In genomic region chr6:140826522-140826921, GRCm38 (mm10) we compare ENCODE assay signal across 35 mouse cellular contexts.
"Had no signal": no experiment of that assay in that cellular context is flagged by ENCODE, and none has a peak within 500 bp of the region (broad histone marks: within the 10 kb centered on the region; RNA-seq: fewer than 3 reads in every experiment).

No protein-coding gene starts in this region.

- ATAC-seq: hindbrain, embryonic 16.5 days; hindbrain, postnatal 0 days; inflammation-experienced regulatory T-cells, adult 6 months; intestine, embryonic 15.5 days; intestine, embryonic 16.5 days; intestine, postnatal 0 days had no signal

- H3K9me3 ChIP-seq: heart, embryonic 10.5 days; heart, embryonic 13.5 days; heart, embryonic 15.5 days; hindbrain, embryonic 10.5 days; hindbrain, embryonic 12.5 days; hindbrain, embryonic 13.5 days; hindbrain, embryonic 15.5 days; intestine, embryonic 15.5 days; kidney, embryonic 15.5 days had no signal

- DNase-seq: heart, postnatal 10 days; heart, postnatal 14 days; heart, postnatal 36 days; heart, postnatal 4 days; kidney, adult 11 months; kidney, adult 18-20 months; kidney, adult 2 months; kidney, adult 8-10 months; kidney, adult 9 months; kidney, postnatal 10 days; kidney, postnatal 14 days; kidney, postnatal 25 days; kidney, postnatal 36 days; kidney, postnatal 4 days; layer of hippocampus, adult 9-11 months; layer of hippocampus, postnatal 36 days had no signal

- H3K4me3 ChIP-seq: heart, embryonic 10.5 days; heart, embryonic 13.5 days; heart, embryonic 15.5 days; hindbrain, embryonic 10.5 days; hindbrain, embryonic 12.5 days; hindbrain, embryonic 13.5 days; hindbrain, embryonic 15.5 days; intestine, embryonic 15.5 days; kidney, embryonic 15.5 days; layer of hippocampus, adult 2 months; left cerebral cortex, adult 2 months had no signal

- H3K4me1 ChIP-seq: heart, embryonic 10.5 days; heart, embryonic 13.5 days; heart, embryonic 15.5 days; hindbrain, embryonic 10.5 days; hindbrain, embryonic 12.5 days; hindbrain, embryonic 13.5 days; hindbrain, embryonic 15.5 days; intestine, embryonic 15.5 days; kidney, embryonic 15.5 days had no signal

- H3K27ac ChIP-seq: heart, embryonic 10.5 days; heart, embryonic 13.5 days; heart, embryonic 15.5 days; hindbrain, embryonic 10.5 days; hindbrain, embryonic 12.5 days; hindbrain, embryonic 13.5 days; hindbrain, embryonic 14.5 days; hindbrain, embryonic 15.5 days; hindbrain, postnatal 0 days; intestine, embryonic 15.5 days; kidney, embryonic 15.5 days; kidney, postnatal 0 days; layer of hippocampus, adult 2 months; left cerebral cortex, adult 2 months had no signal

- H3K4me2 ChIP-seq: heart, embryonic 11.5 days; heart, embryonic 13.5 days; heart, embryonic 15.5 days; hindbrain, embryonic 12.5 days; hindbrain, embryonic 13.5 days; hindbrain, embryonic 14.5 days; hindbrain, embryonic 15.5 days; intestine, embryonic 15.5 days; kidney, embryonic 15.5 days had no signal

- H3K9ac ChIP-seq: heart, embryonic 13.5 days; heart, embryonic 15.5 days; hindbrain, embryonic 12.5 days; hindbrain, embryonic 13.5 days; hindbrain, embryonic 14.5 days; hindbrain, embryonic 15.5 days; intestine, embryonic 15.5 days; kidney, embryonic 15.5 days had no signal

- H3K27me3 ChIP-seq: heart, embryonic 13.5 days; heart, embryonic 15.5 days; hindbrain, embryonic 12.5 days; hindbrain, embryonic 13.5 days; hindbrain, embryonic 15.5 days; intestine, embryonic 15.5 days; kidney, embryonic 15.5 days had no signal

- H3K36me3 ChIP-seq: heart, embryonic 10.5 days; heart, embryonic 13.5 days; heart, embryonic 15.5 days; hindbrain, embryonic 10.5 days; hindbrain, embryonic 12.5 days; hindbrain, embryonic 13.5 days; hindbrain, embryonic 15.5 days; intestine, embryonic 15.5 days; kidney, embryonic 15.5 days had no signal
